Mouse (Mus musculus) thymus, adult 2 months (tissue): Measurements from ENCODE around the gene Mrtfa. TPM values are rescaled to one million over a fixed set of nuclear protein-coding genes. Genes with fewer than 3 reads are reported as not detected.

Source experiments
- DNase-seq: peaks from one replicate; pipeline ENCODE4 v3.0.0; 2021
- H3K27ac ChIP-seq: fragments of 200-500 bp; 2 replicates; pipeline ENCODE4 v1.5.1; 2012; ENCODE audit warnings: low read length, control low read depth; ENCODE audit not compliant: control insufficient read depth, insufficient read depth
- H3K27me3 ChIP-seq: fragments of 200-500 bp; 2 replicates; pipeline ENCODE4 v1.6.1; 2012; ENCODE audit warnings: mild to moderate bottlenecking, low read length, moderate library complexity, mixed read lengths; ENCODE audit not compliant: control insufficient read depth, insufficient read depth
- H3K36me3 ChIP-seq: fragments of 200-500 bp; 2 replicates; pipeline ENCODE4 v1.6.1; 2012; ENCODE audit warnings: mild to moderate bottlenecking, low read length, moderate library complexity; ENCODE audit not compliant: control insufficient read depth, insufficient read depth
- H3K4me1 ChIP-seq: fragments of 200-500 bp; replicated peaks from 2 replicates; pipeline ENCODE4 v1.6.1; 2012; ENCODE audit warnings: low read length; ENCODE audit not compliant: control insufficient read depth, insufficient read depth
- H3K4me3 ChIP-seq: fragments of 200-500 bp; 2 replicates; pipeline ENCODE4 v1.5.1; 2012; ENCODE audit warnings: mild to moderate bottlenecking, low read length, control low read depth, moderate library complexity; ENCODE audit not compliant: control insufficient read depth, insufficient read depth
- CTCF ChIP-seq: fragments of 200-500 bp; IDR thresholded peaks from 2 replicates; pipeline ENCODE4 v1.5.1; 2012; ENCODE audit warnings: mild to moderate bottlenecking, control low read depth, low read length, moderate library complexity, borderline replicate concordance; ENCODE audit not compliant: control insufficient read depth, poor library complexity, insufficient read depth; ENCODE audit errors: extremely low read depth
- POLR2A ChIP-seq: fragments of 200-500 bp; IDR thresholded peaks from 2 replicates; pipeline ENCODE4 v1.6.1; 2012; ENCODE audit warnings: mild to moderate bottlenecking, low read length, control low read depth, moderate library complexity; ENCODE audit not compliant: control insufficient read depth, poor library complexity, insufficient read depth; ENCODE audit errors: extremely low read depth
- WGBS: fragments of 180-500 bp; shearing (Covaris S2); methylation state at CpG from one replicate; pipeline ENCODE4 v1.1.7; 2018; 5-methylcytosine and 5-hydroxymethylcytosine counted together
- polyA plus RNA-seq: library from polyadenylated mRNA; depleted of rRNA; stranded (reverse); fragments of >200 nt; gene quantifications from 2 replicates; pipeline ENCODE4 v1.2.3, GENCODE M21; 2012; rRNA removed

Mrtfa gene
- polyA plus RNA-seq, 1 experiment = 114 TPM

DNA sequence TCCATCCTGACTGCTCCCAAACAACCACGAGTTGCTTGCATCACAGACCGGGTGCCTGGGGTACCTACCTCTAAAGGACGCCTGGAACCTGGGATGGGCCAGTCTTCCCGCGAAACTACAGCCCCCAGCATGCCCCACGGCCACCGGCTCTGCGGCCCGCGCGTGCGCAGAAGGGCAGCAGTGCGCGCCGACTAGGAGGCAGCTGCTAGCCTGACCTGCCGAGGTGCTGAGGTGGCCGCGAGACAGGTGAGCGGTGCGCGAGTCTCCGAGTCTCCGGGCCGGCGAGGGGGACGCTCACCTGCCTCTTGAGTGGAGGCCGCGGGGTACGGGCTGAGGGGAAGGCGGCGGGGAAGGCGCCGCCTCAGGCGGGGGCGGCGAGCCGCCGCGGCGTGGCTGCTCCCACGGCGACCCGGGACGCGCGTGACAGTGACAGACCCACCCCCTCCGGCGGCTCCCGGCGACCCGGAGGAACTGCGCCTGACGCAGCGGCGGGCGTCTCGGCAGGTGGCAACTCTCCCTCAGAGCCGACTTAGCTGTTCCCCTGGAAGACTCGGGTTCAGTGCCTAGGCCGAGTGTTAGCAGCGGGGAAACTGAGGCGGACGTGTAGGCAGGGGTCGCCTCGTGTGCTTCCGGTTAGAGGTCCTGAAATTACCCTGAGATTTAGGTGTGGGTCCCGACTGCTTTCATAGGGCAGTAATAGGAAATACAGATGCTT lies 212.8 kb downstream of the Mrtfa start, which contains the start of gene Sgsm3:
Gene Sgsm3 (plus strand): TSS at position 146 of the 715 bp plus-strand sequence.
- TF ChIP-seq POLR2A (no peak), CTCF (peak; percentile 41; the same call in 1 of the 2 replicates)
- Histone ChIP-seq H3K36me3 (no peaks in the 10 kb centered on the region), H3K4me1 (peaks cover 2% of the 10 kb centered on the region; the same call in 1 of the 2 replicates), H3K27me3 (no peaks in the 10 kb centered on the region), H3K27ac (no peak within 1 kb of the TSS), H3K4me3 (peak within 1 kb of the TSS; percentile 63)
- WGBS = under 1% methylated on average over 66 of the region's 67 CpGs
- DNase-seq = peak; percentile 84

DNA sequence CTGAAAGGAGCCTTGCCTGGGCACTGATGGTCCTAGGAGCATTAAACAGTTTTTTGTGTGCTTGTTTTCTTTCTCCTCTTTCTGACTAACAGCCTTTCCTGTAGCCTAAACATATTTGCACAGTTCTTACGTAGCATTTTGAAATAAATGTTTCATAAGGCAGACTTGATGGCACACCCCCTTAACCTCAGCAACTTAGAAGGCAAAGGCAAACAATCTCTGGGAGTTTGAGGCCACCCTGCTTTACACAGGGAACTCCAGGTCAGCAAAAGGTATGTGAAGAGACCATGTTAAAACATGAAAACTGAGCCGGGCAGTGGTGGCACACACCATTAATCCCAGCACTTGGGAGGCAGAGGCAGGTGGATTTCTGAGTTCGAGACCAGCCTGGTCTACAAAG lies 214.9 kb downstream of the Mrtfa start:
- no peak for TF ChIP-seq CTCF
- no peak for TF ChIP-seq POLR2A
- peaks cover 2% of the 10 kb centered on the region; the same call in 1 of the 2 replicates for H3K4me1 ChIP-seq
- no peak overlapping the region for H3K27ac ChIP-seq
- WGBS = 90% methylated on average over 3 of the region's 3 CpGs
- no peaks in the 10 kb centered on the region for H3K36me3 ChIP-seq
- no peak overlapping the region for H3K4me3 ChIP-seq
- H3K27me3 ChIP-seq = no peaks in the 10 kb centered on the region
- DNase-seq = no peak

DNA sequence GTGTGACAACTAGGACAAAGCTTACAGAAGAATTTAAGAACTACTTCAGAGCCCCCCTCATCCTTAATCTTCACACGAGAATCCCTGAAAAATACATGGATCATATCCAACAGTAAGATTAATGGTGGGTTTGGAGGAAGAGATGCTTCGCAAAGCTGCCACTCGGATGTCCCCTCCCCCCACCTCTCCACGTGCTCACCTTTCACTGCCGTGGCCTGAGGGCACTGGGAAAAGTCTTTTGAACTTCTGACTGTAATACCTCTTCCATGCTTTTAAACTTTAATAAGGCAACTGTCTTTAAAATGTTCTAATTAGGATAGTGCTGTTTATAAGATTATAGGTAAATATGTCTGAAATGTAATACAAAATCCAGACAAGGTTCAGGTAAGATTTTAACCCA lies 216.2 kb downstream of the Mrtfa start:
- WGBS = 70% methylated on average over 5 of the region's 5 CpGs
- Histone ChIP-seq H3K27ac (no peak overlapping the region), H3K4me3 (no peak overlapping the region), H3K4me1 (peaks cover 2% of the 10 kb centered on the region; the same call in 1 of the 2 replicates), H3K27me3 (no peaks in the 10 kb centered on the region), H3K36me3 (peaks cover 8% of the 10 kb centered on the region)
- no peak for DNase-seq
- TF ChIP-seq CTCF (no peak), POLR2A (no peak)

DNA sequence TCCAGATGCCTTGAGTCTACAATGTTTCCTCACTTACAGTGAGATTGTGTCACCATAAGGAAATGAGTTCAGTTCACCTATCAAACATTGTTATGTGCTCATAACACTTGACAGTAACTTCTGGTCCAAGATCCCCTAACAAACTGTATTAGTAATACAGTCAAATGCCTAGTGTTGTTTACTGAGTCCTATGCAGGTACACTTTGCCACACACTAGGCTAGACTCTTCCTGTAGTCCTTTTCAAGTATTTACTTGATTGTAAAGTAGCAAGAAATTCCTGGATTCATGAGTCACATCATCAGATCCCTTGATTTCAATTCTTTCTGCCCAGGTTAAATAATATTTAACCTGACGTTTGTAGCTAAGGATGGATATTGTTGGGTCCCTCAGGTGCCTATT lies 221.2 kb downstream of the Mrtfa start:
- Histone ChIP-seq H3K36me3 (peaks cover 51% of the 10 kb centered on the region), H3K4me1 (no peaks in the 10 kb centered on the region), H3K27ac (no peak overlapping the region), H3K27me3 (no peaks in the 10 kb centered on the region), H3K4me3 (no peak overlapping the region)
- 94% methylated on average over 1 of the region's 1 CpGs for WGBS
- no peak for DNase-seq
- no peak for TF ChIP-seq POLR2A
- TF ChIP-seq CTCF = no peak

Other genes starting within 250 kb of the Mrtfa start
- gene Adsl, start 242.3 kb downstream of the Mrtfa start, polyA plus RNA-seq = 93.3 and 105 TPM in 2 replicates
- gene Sgsm3, start 213.0 kb downstream of the Mrtfa start, polyA plus RNA-seq = 18.4 and 18.5 TPM in 2 replicates
- gene Mchr1, start 44.7 kb upstream of the Mrtfa start, polyA plus RNA-seq = 0.18 TPM in 1 of 2 replicates, not detected in the other
- 31.0 and 34.6 TPM in 2 replicates for gene Slc25a17, start 170.1 kb upstream of the Mrtfa start, polyA plus RNA-seq
- 20.5 and 22.4 TPM in 2 replicates for gene St13, start 209.3 kb upstream of the Mrtfa start, polyA plus RNA-seq
- 15.9 and 18.0 TPM in 2 replicates for gene Xpnpep3, start 209.4 kb upstream of the Mrtfa start, polyA plus RNA-seq
- gene Dnajb7, start 217.5 kb upstream of the Mrtfa start, polyA plus RNA-seq = not detected in 2 replicates